Mouse (Mus musculus): ENCODE results near the gene P2rx5.

P2rx5 gene

DNA sequence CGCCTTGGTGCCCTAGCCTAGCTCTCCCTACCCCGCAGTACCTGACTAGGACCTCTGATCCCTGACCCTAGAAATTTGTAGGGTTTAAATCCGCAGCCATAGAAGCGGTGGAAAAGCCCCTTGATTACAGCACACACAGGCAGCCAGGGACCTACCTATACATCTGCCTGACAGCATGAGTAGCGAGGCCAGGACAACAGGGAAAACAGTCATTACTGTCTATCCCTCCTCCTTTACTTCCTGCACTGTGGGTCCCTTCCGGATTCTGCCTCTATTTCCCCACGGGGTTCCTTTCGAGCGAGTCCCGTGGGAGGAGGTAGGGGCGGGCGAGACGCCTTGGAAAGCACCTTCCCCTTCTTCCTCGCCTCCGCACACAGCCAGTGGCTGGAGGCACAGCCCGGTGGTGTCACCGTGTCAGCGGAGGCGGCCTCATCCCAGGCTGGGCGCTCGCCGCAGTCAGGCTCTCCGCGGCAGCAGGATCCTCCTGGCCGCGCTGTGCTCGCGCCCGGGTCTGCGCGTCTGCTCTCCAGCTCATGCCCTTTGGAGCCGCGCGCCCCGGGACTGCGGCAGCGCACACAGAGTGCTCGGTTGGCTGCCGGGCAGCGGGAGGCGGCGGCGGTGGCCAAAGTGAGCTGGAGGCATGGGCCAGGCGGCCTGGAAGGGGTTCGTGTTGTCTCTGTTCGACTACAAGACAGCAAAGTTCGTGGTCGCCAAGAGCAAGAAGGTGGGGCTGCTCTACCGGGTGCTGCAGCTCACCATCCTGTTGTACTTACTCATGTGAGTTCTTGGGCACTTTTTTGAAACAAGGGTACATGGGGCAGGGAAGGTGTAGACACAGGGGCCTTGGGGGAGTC, at the start of gene P2rx5:
P2rx5 (plus strand) TSS at position 465 of the 854 bp plus-strand sequence.
- no peak for DNase-seq (ENCODE audit: low spot score)

DNA sequence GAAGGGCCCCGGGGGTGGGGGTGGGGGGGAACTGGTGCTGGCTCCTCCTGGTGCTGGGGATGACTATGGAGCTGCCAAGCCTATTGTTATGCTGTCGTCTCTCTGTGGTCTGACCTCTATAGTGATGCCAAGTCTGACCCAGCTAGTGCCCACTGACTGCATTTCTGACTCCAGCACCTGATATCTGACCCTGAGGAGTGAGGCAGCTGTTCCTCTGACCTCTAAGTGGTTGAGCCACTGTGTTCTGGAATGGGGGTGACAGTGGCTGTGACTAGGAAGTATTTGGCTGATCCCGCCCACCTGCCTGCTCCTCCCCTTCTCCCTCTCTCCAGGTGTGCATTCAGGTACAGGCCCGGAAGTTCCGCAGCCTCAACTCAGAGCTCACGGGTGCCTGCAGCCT, 48.8 kb upstream of the P2rx5 start:
- no peak for DNase-seq (ENCODE audit: low spot score)

DNA sequence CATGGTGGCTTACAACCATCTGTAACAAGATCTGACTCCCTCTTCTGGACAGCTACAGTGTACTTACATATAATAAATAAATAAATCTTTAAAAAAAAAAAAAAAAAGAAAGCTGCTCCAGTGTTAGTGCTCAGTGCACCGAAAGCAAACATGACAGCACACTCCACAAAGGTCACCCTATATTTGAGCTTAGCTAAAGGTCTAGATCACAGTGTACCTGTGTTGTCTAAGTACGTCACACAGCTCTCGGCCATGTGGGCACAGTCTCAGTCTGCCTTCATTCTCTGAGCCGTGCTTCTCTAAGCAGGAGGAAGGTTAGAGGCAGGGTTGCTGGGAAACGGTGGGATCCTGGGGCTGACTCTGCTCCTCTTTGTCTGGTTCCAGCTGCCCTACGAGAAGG, 33.7 kb upstream of the P2rx5 start:
- no peak for DNase-seq (ENCODE audit: low spot score)

DNA sequence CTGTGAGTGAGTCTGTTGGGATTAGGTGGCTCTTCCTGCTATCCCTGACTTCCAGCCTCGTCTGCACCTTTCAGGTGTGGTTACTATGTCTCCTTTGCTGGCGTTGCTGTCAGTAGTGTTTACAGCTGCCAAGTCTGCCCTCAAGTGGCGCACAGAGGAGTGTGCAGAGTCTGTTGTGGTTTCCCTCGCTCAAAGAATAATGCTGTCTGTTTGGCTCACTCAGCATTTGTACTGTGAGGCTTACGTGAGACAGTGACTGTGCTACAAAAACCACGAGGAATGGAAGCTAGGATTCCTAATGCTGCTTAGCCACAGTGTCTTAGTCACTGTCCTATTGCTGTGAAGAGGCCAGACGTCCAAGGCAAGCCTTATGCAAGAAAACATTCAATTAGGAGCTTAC, 29.2 kb upstream of the P2rx5 start:
- no peak for DNase-seq (ENCODE audit: low spot score)

GRCm38 (mm10) chr11:73132999-73133398, 27.2 kb upstream of the P2rx5 start:
- no peak for DNase-seq (ENCODE audit: low spot score)

DNA sequence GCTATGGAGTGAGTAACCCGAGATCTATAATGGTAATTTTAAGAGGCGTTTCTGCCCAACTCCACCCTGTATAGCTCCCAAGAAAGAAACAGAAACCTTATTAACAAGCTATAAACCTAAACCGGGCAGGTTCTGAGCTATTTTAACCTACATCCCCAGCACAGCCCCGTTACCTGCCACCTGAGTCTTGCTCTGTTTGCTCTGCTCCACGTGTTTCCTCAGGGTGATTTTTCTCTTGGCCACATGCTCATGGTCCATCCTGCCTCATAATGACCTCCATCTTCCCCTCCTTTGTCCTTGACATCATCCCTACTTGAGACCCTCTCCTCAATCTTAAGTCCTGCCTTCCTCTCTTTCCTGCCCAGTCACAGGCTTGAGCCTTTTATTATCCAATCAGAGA, 26.0 kb upstream of the P2rx5 start:
- DNase-seq (ENCODE audit: low spot score), result no peak

- DNase-seq (ENCODE audit: low spot score), result no peak
Measured at GRCm38 (mm10) chr11:73136587-73136986, 23.6 kb upstream of the P2rx5 start.

GRCm38 (mm10) chr11:73137116-73137515, 23.1 kb upstream of the P2rx5 start:
- no peak for DNase-seq (ENCODE audit: low spot score)

GRCm38 (mm10) chr11:73137591-73138501, 22.4 kb upstream of the P2rx5 start, which contains the start of gene Haspin:
TSS of gene Haspin (minus strand) at chr11:73138294.
- peak; percentile 89 for DNase-seq (ENCODE audit: low spot score)

DNA sequence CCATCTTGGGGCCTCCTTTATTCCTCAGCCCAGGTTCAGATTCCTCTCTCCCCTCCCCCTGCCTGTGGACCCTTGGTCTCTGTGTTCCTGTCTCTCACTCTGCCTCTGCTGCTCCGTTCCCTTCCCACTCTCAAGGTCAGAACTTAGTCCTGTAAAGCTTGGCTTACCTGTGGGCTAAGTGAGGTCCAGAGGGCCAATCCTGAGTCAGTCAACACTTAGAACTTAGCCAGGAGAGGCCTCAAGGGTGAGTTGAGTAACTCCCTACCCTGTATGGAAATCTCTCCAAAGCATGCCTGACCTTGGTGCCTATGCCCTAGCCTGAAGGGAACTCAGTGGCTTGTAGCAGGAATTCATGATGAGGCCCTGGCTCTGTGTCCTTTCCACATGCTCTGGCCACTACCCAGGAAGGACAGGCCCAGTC, 15.9 kb upstream of the P2rx5 start:
- DNase-seq (ENCODE audit: low spot score), result no peak

- DNase-seq (ENCODE audit: low spot score), result no peak
Measured at GRCm38 (mm10) chr11:73146026-73146974, 13.9 kb upstream of the P2rx5 start.

DNA sequence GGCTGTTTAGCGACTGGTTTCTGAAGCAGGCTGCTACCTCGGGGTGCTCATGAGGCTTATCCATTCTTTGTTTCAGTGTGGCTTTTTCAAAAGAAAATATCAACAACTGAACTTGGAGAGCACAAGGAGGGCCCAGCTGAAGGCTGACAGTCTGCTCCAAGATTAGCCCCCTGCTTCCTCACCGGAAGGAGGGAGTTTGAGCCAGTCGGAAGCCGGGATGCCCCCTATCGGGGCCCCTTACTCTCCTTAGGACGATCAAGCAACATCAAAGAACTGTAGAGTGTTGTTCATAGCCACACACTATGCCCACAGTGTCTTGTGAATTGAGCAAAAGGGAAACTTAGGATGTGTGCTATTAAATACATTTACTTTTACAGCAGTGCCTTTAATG, 13.3 kb upstream of the P2rx5 start:
- no peak for DNase-seq (ENCODE audit: low spot score)

DNA sequence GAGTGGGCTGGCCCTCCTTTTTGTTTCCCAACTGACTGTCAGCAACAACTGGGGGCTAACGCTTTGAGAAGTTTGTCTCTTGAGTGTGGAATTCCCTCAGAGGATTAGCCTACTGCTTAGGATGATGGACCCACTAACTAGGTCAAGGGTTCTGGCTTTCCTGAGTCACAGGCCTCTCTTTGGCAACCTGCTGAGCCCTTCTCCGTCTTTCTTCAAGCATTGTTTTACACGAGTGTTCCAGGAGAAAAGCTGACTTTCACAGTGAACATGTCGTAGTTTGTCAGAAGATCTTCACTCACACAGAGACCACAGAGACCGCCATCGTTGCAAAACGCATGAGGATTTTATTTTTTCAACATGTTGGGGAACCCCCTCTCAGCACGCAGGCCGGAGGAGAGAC, 12.0 kb upstream of the P2rx5 start:
- no peak for DNase-seq (ENCODE audit: low spot score)

- no peak for DNase-seq (ENCODE audit: low spot score)
Measured at GRCm38 (mm10) chr11:73155071-73155470, 5.2 kb upstream of the P2rx5 start.

DNA sequence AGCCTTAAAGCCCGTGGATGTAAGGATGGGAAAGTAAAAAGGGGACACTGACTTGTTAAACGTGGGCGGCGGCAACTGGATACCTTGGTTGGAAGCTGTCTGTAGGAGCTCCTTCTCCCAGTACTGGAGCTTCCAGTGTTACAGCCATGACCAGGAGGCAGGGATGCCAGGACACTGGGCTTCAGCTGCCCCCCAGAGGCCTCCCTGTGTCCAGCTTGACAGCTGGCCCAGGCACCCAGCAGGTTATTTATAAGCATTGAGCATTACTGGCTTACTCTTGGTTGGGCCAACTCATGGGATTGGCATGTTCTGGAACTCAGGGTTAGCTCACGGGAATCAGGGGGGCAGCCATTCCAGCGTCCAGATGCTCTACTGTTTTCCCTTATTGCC, 585 bp downstream of the P2rx5 start:
- DNase-seq (ENCODE audit: low spot score), result no peak

- no peak for DNase-seq (ENCODE audit: low spot score)
Measured at GRCm38 (mm10) chr11:73161616-73162015, 1.4 kb downstream of the P2rx5 start.

GRCm38 (mm10) chr11:73162284-73162683, 2.1 kb downstream of the P2rx5 start:
- DNase-seq (ENCODE audit: low spot score), result no peak

DNA sequence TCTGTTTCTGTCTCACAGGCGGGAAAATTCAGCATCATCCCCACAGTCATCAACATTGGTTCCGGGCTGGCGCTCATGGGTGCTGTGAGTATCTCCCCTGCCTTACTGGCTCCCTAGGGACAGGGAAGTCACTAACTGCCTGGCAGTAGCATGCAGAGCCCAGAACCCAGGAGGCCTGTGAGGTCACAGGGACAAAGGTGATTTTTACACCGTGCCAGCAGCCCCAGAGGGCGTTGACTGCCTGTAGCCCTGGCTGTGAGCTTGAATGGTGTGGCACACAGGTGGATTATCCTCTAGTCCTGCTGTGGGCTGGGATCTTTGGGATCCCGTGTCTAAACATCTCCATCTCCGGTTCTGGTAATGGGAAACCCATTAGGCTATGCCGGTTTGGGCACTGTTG, 7.8 kb downstream of the P2rx5 start:
- no peak for DNase-seq (ENCODE audit: low spot score)

DNA sequence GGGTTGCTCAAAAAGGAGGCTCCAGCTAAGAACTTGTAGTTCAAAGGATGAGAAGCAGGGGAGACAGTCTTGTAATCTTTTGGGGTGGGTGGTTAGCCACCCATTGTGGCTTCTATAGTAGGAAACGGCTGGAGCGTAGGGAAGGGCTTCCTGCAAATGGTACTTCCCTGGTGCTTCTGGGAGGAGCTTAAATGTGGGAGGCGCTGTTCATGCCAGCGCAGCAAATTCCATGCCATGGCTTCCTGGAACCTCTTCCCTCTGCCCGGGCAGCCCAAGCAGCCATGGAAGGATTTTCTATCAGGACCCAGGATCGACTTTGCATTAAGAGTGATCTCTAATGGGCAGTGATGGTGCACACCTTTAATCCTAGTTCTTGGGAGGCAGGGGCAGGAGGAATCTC, 8.4 kb downstream of the P2rx5 start:
- no peak for DNase-seq (ENCODE audit: low spot score)

DNA sequence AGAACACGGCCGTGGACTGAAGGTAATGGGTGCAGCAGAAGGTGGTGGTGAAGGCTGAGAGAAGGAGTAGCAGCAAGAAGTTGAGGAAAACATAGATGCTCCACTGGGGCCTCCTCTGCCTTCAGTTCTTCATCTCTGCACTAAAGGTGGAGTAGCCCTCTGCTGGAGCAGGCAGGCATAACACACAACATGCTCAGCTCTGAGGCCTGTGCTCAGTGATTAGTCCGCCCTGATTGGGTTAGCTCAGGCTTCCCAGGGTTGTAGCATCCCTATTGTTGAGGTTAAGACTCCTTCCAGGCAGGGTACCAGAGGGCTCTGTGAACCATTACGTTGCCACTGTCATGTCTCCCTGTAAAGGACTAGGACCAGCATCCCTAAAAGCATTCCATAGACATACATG, 9.0 kb downstream of the P2rx5 start:
- DNase-seq (ENCODE audit: low spot score), result peak; percentile 11

GRCm38 (mm10) chr11:73172186-73172585, 12.0 kb downstream of the P2rx5 start:
- DNase-seq (ENCODE audit: low spot score), result no peak

DNA sequence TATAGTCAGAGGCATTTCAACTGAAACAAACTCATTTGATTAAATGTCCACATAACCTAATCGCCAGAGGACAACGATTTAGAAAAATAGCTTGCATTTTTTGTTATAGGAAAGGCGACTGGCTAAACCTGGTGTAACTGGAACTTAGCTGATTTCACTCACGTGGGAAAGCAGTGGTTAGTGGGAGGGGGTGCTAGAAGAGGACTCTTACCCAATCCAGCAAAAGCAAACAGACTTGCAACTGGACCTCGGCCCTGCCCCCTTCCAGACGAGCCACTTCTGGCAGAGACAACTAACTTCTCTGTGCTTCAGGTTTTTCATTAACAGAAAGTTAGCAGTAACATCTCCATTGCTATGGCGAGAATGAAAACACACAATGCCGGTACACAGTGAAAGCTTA, 15.4 kb downstream of the P2rx5 start:
- DNase-seq (ENCODE audit: low spot score), result no peak
